Mouse (Mus musculus): Measurements from ENCODE around the gene Taf9b. TPM values are rescaled to one million over a fixed set of nuclear protein-coding genes. Genes with fewer than 3 reads are reported as not detected.
"Not testable (repeated sequence)": the region's sequence is repeated elsewhere in the genome, so short reads cannot be mapped to it uniquely, and the experiment has no call there.

The Taf9b gene
- polyA plus RNA-seq (2021), result 4.8 TPM

DNA sequence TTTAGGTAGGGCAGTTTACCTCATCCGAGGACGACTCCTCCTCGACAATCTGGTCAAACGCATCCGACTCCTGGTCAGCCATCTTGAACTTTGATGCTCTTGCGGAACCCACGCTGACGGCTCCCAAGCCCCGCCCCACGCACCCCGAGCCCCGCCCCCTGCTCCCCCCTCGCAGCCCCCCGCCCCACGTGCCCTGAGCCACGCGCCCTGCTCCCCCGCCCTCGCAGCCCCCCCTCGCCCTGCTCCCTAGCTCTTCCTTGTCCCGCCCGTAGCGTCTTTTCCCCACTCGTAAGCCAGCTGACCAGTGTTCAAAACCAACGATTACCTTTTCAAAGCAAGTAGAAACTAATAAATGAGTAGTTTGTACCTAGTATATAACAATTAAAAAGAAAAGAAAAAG lies at the start of gene Taf9b:
TSS of gene Taf9b (minus strand) at position 101 of the 400 bp plus-strand sequence.
- no peak for TF ChIP-seq CTCF (IDR thresholded peaks at IDR 0.05)
- no peak for DNase-seq (ENCODE audit: low read depth, low spot score)
- CTCF ChIA-PET, result no interaction called here
- in situ Hi-C loops (cut with MboI; ENCODE audit: low pct_unique_long_range_greater_than_20kb), result no loop called here
- H3K27me3 ChIP-seq, result peaks cover 37% of the 10 kb centered on the region
- POLR2A ChIA-PET, result interaction anchor here (0.5 kb wide), 1 partner anchor 1609 kb away, joined by 4 read pairs; no protein-coding TSS in a partner anchor
- ATAC-seq, result no peak

DNA sequence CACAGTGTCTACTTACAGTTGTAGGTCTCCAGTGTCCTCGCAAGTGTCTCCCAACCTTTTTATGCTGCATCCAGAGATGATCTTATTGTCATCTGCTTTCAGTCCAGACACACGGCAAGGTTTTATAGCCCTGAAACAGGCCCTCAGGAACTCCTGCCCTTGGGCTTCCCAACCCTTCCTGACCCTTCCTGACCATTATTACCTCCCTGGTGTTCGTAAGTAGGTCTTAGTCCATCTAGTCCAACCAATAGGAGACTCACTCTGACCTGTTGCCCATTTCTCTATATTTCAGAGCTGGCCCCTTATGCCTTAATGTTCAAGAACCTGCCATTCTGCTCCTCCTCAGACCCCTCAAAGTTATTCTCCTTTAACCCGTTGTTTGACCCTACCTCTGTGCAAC lies 34.3 kb upstream of the Taf9b start, which contains the start of gene Fnd3c2:
TSS of gene Fnd3c2 (minus strand) at position 101 of the 400 bp plus-strand sequence.
- ATAC-seq (no peak), DNase-seq (ENCODE audit: low read depth, low spot score) (no peak)
- TF ChIP-seq CTCF (IDR thresholded peaks at IDR 0.05), result no peak
- ChIA-PET POLR2A (no interaction called here), CTCF (no interaction called here)
- in situ Hi-C loops (cut with MboI; ENCODE audit: low pct_unique_long_range_greater_than_20kb), result no loop called here
- peaks cover 9% of the 10 kb centered on the region for H3K27me3 ChIP-seq

DNA sequence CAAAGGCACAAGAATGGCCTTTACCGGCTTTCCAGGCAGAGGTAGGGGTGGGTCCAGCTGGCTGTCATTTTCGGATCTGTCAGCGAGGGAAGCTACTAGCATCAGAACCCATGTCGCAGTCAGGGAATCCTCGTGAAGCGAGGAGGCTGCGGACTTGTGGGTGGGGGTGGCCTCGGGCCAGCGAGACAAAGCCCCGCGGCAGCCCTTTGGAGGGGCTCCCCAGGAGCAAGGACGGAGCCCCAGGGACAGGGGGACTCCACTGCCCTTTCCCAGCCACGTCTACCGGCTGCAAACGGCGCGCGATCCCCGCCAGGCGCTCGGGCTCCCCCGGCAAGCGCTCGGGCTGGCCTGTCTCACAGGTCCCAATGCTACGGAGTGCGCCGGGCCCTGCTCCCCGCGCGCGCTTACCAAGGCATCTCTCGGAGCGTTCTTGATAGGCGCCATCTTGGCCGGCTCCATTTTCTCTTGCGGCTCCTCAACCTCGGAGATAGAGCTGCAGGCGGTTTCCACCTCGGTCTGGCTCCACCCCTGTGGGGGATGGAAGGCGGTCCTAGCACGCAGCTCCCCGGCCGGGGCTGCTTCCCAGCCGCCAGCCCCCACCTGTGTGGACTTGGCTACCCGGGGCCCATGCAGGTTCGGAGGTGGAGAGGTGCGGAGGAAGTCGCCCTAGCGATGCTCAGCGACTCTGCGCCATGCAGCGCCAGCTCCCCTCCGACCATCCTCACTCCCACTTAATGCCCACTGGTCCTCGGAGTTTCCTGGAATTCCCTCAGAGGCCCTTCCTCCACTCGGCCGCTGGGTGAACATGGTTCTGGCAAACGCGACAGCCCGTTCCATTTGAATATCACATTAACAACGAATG lies 1.6 kb downstream of the Taf9b start:
- ChIA-PET CTCF (no interaction called here), POLR2A (no interaction called here)
- peak; percentile 86 for ATAC-seq
- peaks cover 30% of the 10 kb centered on the region for H3K27me3 ChIP-seq
- TF ChIP-seq CTCF (IDR thresholded peaks at IDR 0.05), result no peak
- in situ Hi-C loops (cut with MboI; ENCODE audit: low pct_unique_long_range_greater_than_20kb), result no loop called here
- DNase-seq (ENCODE audit: low read depth, low spot score), result no peak

- TF ChIP-seq CTCF (IDR thresholded peaks at IDR 0.05), result no peak
- ATAC-seq (no peak), DNase-seq (ENCODE audit: low read depth, low spot score) (no peak)
- POLR2A ChIA-PET, result no interaction called here
- CTCF ChIA-PET, result no interaction called here
- H3K27me3 ChIP-seq, result peaks cover 2% of the 10 kb centered on the region
- in situ Hi-C loops (cut with MboI; ENCODE audit: low pct_unique_long_range_greater_than_20kb), result no loop called here
Measured at GRCm38 (mm10) chrX:106209100-106209499, 11.9 kb downstream of the Taf9b start.

- CTCF ChIA-PET, result interaction anchor here (0.8 kb wide), 1 partner anchor 12 kb away, joined by 3 read pairs; no protein-coding TSS in a partner anchor
- H3K27me3 ChIP-seq, result no peaks in the 10 kb centered on the region
- no peak for ATAC-seq
- peak; percentile 26 for TF ChIP-seq CTCF (IDR thresholded peaks at IDR 0.05)
- in situ Hi-C loops (cut with MboI; ENCODE audit: low pct_unique_long_range_greater_than_20kb), result loop anchor here (10.0 to 25.0 kb wide), 2 partner anchors 184 to 1087 kb away; partner anchors contain the start of genes Cox7b, Magee1 and Magt1
- POLR2A ChIA-PET, result no interaction called here
- DNase-seq (ENCODE audit: low read depth, low spot score), result no peak
Measured at GRCm38 (mm10) chrX:106198904-106199303, 22.1 kb downstream of the Taf9b start.

DNA sequence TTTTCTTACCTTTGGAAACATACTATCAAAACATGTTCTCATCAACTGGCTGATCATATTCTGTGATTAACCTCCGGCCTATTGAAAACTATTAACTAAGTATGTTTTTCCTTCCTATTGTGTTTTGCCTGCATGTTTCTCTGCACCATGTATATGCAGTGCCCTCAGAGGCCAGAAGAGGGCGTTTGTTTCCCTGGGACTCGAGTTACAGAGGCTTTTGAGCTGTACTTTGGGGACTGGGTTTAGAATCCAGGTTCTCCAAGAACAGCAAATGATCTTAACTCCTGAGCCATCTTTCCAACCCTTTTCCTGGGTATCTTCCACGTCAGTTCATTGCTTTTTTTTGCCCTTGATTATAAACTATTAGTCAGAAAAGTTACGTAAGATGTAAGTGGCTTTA lies 23.6 kb downstream of the Taf9b start:
- CTCF ChIA-PET, result no interaction called here
- in situ Hi-C loops (cut with MboI; ENCODE audit: low pct_unique_long_range_greater_than_20kb), result loop anchor here (10.0 to 25.0 kb wide), 2 partner anchors 183 to 1085 kb away; partner anchors contain the start of genes Cox7b, Magee1 and Magt1
- H3K27me3 ChIP-seq, result no peaks in the 10 kb centered on the region
- POLR2A ChIA-PET, result no interaction called here
- peak; percentile 63 for TF ChIP-seq CTCF (IDR thresholded peaks at IDR 0.05)
- ATAC-seq (no peak), DNase-seq (ENCODE audit: low read depth, low spot score) (no peak)

GRCm38 (mm10) chrX:106194361-106194760 lies 26.6 kb downstream of the Taf9b start:
- in situ Hi-C loops (cut with MboI; ENCODE audit: low pct_unique_long_range_greater_than_20kb), result loop anchor here (10.0 to 25.0 kb wide), 2 partner anchors 180 to 1082 kb away; partner anchors contain the start of genes Cox7b, Magee1 and Magt1
- ATAC-seq; DNase-seq (ENCODE audit: low read depth, low spot score); H3K27me3 ChIP-seq; CTCF ChIA-PET: not testable (repeated sequence)
- POLR2A ChIA-PET, result interaction anchor here (0.7 kb wide), 1 partner anchor 23 kb away, joined by 5 read pairs; no protein-coding TSS in a partner anchor

DNA sequence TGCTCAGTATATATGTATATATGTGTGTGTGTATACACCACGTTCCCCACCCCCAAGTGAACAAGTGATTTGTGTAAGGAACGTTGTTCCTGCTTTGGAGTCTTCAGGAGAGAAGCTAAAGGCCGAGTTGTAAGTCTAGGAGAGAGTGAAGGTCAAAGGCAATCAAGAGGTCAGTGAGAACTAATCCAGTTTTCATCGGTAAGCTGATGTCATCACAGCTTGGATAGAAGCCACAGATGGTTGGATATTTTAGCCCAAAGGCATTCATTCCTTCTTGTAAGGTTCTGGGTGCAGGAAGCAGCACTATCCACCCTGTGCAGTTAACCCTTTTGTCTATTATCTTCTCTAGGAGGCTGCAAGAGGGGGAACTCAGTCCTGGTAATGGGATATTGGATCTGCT lies 30.9 kb downstream of the Taf9b start:
- no peak for ATAC-seq

GRCm38 (mm10) chrX:106189356-106189755 lies 31.6 kb downstream of the Taf9b start:
- no peak for DNase-seq (ENCODE audit: low read depth, low spot score)
- in situ Hi-C loops (cut with MboI; ENCODE audit: low pct_unique_long_range_greater_than_20kb), result loop anchor here (25.0 kb wide), 1 partner anchor 1077 kb away; the partner anchor contains the start of gene Magee1
- CTCF ChIA-PET, result no interaction called here
- H3K27me3 ChIP-seq, result peaks cover 9% of the 10 kb centered on the region
- ATAC-seq, result no peak
- TF ChIP-seq CTCF (IDR thresholded peaks at IDR 0.05), result no peak
- POLR2A ChIA-PET, result no interaction called here

More for the DNA sequence above, 30.9 kb downstream of the Taf9b start:
- peaks cover 9% of the 10 kb centered on the region for H3K27me3 ChIP-seq
- ChIA-PET CTCF (no interaction called here), POLR2A (no interaction called here)
- TF ChIP-seq CTCF (IDR thresholded peaks at IDR 0.05), result no peak
- DNase-seq (ENCODE audit: low read depth, low spot score), result no peak
- in situ Hi-C loops (cut with MboI; ENCODE audit: low pct_unique_long_range_greater_than_20kb), result loop anchor here (10.0 to 25.0 kb wide), 2 partner anchors 175 to 1078 kb away; partner anchors contain the start of genes Cox7b, Magee1 and Magt1

- TF ChIP-seq CTCF (IDR thresholded peaks at IDR 0.05), result no peak
- in situ Hi-C loops (cut with MboI; ENCODE audit: low pct_unique_long_range_greater_than_20kb), result loop anchor here (25.0 kb wide), 1 partner anchor 1075 kb away; the partner anchor contains the start of gene Magee1
- H3K27me3 ChIP-seq, result peaks cover 9% of the 10 kb centered on the region
- POLR2A ChIA-PET, result interaction anchor here (0.6 to 2.2 kb wide), 3 partner anchors 157 to 172 kb away, joined by 3 to 6 read pairs (median 6); partner anchors contain the start of genes Atp7a and Cox7b
- CTCF ChIA-PET, result interaction anchor here (1.4 to 2.2 kb wide), 2 partner anchors 17 to 161 kb away, joined by 3 to 8 read pairs; partner anchors contain the start of gene Atp7a
- DNase-seq (ENCODE audit: low read depth, low spot score) (no peak), ATAC-seq (no peak)
Measured at GRCm38 (mm10) chrX:106187737-106188136, 33.2 kb downstream of the Taf9b start.
